8 mouse cellular contexts compared by ENCODE assay signal in genomic region chr2:30691857-30692560, GRCm38 (mm10).
DNase-seq lines count a peak whose midpoint lies in the region; ATAC-seq and TF ChIP-seq lines count a peak whose summit lies in the region.

No protein-coding gene starts in this region.

- no peak for TF ChIP-seq CTCF in kidney, postnatal 0 days (IDR thresholded peaks at IDR 0.05; ENCODE audit: low read depth)

- H3K4me2 ChIP-seq in heart, embryonic 14.5 days (ENCODE audit: low read length), result peak overlapping the region; percentile 83
- H3K4me2 ChIP-seq in kidney, postnatal 0 days (ENCODE audit: low read length), result 0 out of 2 replicates have a peak overlapping the region, but pooled peaks have one; percentile 18
- peak overlapping the region; percentile 79; the same call in 1 of the 2 replicates for H3K4me2 ChIP-seq in limb, embryonic 15.5 days

- H3K4me3 ChIP-seq in heart, embryonic 14.5 days (ENCODE audit: control insufficient read depth in 1 of 2, insufficient read depth in 1 of 2, low read depth in 1 of 2, low read length in 2 of 2), result no peak overlapping the region
- H3K4me3 ChIP-seq in kidney, postnatal 0 days (replicated peaks; ENCODE audit: low read depth, low read length), result no peak overlapping the region
- H3K4me3 ChIP-seq in limb, embryonic 15.5 days, result no peak overlapping the region

- no peaks in the 10 kb centered on the region for H3K9me3 ChIP-seq in heart, embryonic 14.5 days (ENCODE audit: control insufficient read depth, low read length)
- no peaks in the 10 kb centered on the region for H3K9me3 ChIP-seq in kidney, postnatal 0 days (replicated peaks; ENCODE audit: low read length)
- H3K9me3 ChIP-seq in limb, embryonic 15.5 days, result no peaks in the 10 kb centered on the region

- 15% methylated on average over 11 of the region's 11 CpGs for WGBS in heart, embryonic 14.5 days
- WGBS in kidney, postnatal 0 days, result 15% methylated on average over 11 of the region's 11 CpGs
- WGBS in limb, embryonic 15.5 days, result 10% methylated on average over 11 of the region's 11 CpGs

- no peaks in the 10 kb centered on the region for H3K27me3 ChIP-seq in heart, embryonic 14.5 days (ENCODE audit: control insufficient read depth, insufficient read depth, low read length)
- no peaks in the 10 kb centered on the region for H3K27me3 ChIP-seq in kidney, postnatal 0 days (ENCODE audit: insufficient read depth, low read length)
- no peaks in the 10 kb centered on the region for H3K27me3 ChIP-seq in limb, embryonic 15.5 days

- 0 out of 2 replicates have a peak, but pooled peaks have one; percentile 9 for ATAC-seq in erythroid progenitor cell, adult 5-6 weeks (replicated peaks; ENCODE audit: low FRiP score, poor library complexity, severe bottlenecking)
- ATAC-seq in heart, embryonic 14.5 days (ENCODE audit: insufficient number of reproducible peaks, insufficient read depth, low FRiP score, low read depth), result no peak; the same call in 1 of the 2 replicates
- ATAC-seq in kidney, postnatal 0 days (replicated peaks; ENCODE audit: low FRiP score, low read depth), result no peak
- no peak for ATAC-seq in limb, embryonic 15.5 days (ENCODE audit: insufficient number of reproducible peaks, low FRiP score, low TSS enrichment, low read depth)

- peaks cover 42 to 52% of the 10 kb centered on the region in 2 experiments for H3K4me1 ChIP-seq in heart, embryonic 14.5 days (ENCODE audit: control insufficient read depth in 2 of 2, insufficient read depth in 2 of 2, low read length in 2 of 2)
- H3K4me1 ChIP-seq in kidney, postnatal 0 days (replicated peaks; ENCODE audit: insufficient read depth, low read length), result peaks cover 33% of the 10 kb centered on the region
- H3K4me1 ChIP-seq in limb, embryonic 15.5 days, result peaks cover 55% of the 10 kb centered on the region

- no peaks in the 10 kb centered on the region for H3K36me3 ChIP-seq in heart, embryonic 14.5 days (ENCODE audit: control insufficient read depth, insufficient read depth, low read length)
- no peaks in the 10 kb centered on the region for H3K36me3 ChIP-seq in kidney, postnatal 0 days (ENCODE audit: insufficient read depth, low read length)
- no peaks in the 10 kb centered on the region for H3K36me3 ChIP-seq in limb, embryonic 15.5 days

- DNase-seq in retina, postnatal 1 day, result peak; percentile 80
- no peak for DNase-seq in retina, embryonic 14.5 days (ENCODE audit: low spot score)
- no peak for DNase-seq in kidney, postnatal 0 days (ENCODE audit: low spot score)
- peak; percentile 54 for DNase-seq in neural tube, embryonic 10.5 days (ENCODE audit: extremely low spot score, low spot score)
- peak; percentile 75 to 81 for DNase-seq in thymus, postnatal 10 days (ENCODE audit: low spot score in 2 of 2)

- peak overlapping the region; percentile 55 for H3K9ac ChIP-seq in heart, embryonic 14.5 days (ENCODE audit: low read length)
- no peak overlapping the region for H3K9ac ChIP-seq in kidney, postnatal 0 days (ENCODE audit: low read depth, low read length)
- no peak overlapping the region for H3K9ac ChIP-seq in limb, embryonic 15.5 days

- H3K27ac ChIP-seq in heart, embryonic 14.5 days (replicated peaks in 1 of 2; ENCODE audit: control insufficient read depth in 1 of 2, insufficient read depth in 1 of 2, low read depth in 2 of 2, low read length in 2 of 2), result peak overlapping the region; percentile 76 to 95
- H3K27ac ChIP-seq in kidney, postnatal 0 days, result peak overlapping the region; percentile 95
- peak overlapping the region; percentile 96 for H3K27ac ChIP-seq in limb, embryonic 15.5 days

Comparison
In these comparisons a context has a peak if more than half of its experiments do, and no peak if none do; other contexts are left out.
1. DNase-seq: peak in retina, postnatal 1 day (single experiment), neural tube, embryonic 10.5 days (single experiment) and thymus, postnatal 10 days (2 of 2); none in retina, embryonic 14.5 days (single experiment) and kidney, postnatal 0 days (single experiment).
2. H3K4me2 ChIP-seq: peak in every context shown above with its lines; median percentile 83 in heart, embryonic 14.5 days; 79 in limb, embryonic 15.5 days; 18 in kidney, postnatal 0 days.
3. Peak in every context shown above with its lines, with median percentiles within 50 percentile points of each other: H3K27ac ChIP-seq.